Mouse (Mus musculus) cerebellum, postnatal 10 days (tissue): ENCODE data around the gene Krt84.
"Not testable (repeated sequence)": the region's sequence is repeated elsewhere in the genome, so short reads cannot be mapped to it uniquely, and the experiment has no call there.

ENCODE experiments used
- DNase-seq, 2 experiments: peaks; one replicate each; pipeline ENCODE4 v3.0.0; 2021; ENCODE audit warnings: mixed read lengths in 2 of 2

Krt84 gene

DNA sequence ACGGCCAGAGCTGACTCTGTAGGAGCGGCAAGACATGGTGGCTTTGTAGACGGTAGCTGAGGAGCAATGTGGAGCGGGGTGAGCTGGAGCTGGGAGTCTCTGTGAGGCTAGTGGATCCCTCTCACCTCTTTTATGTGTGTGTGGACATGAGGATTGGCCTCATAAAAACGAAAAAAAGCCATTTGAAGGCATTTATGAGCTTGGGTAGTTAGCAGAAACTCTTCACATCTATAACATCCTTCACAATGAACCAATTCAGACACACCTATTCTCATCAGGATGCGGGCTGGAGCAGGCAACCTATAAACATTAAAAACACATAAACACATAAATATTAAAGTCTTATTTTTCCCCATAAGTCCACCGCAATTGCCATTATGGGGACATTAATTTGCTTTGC, at the start of gene Krt84:
Gene Krt84 (minus strand): TSS at position 101 of the 400 bp plus-strand sequence.
- no peak for DNase-seq

DNA sequence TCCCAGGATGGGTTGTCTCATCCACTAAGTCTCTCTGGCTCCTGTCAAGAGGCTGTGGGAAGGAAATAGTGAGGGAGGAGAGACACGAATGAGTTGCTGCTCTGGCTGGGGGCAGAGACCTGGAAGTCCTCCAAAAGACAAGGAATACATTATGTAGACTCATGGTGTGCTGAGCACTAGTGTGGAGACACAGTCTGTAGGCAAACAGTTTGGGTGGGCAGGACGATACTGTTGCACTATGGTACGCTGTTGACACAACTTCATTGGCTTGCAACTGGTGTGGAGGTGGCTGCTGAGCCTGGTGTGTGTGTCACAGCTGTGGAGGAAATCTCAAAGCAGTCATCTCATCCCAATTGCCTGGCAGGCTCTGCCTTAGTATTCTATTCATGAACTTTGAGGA, 49.1 kb upstream of the Krt84 start:
- DNase-seq = no peak

DNA sequence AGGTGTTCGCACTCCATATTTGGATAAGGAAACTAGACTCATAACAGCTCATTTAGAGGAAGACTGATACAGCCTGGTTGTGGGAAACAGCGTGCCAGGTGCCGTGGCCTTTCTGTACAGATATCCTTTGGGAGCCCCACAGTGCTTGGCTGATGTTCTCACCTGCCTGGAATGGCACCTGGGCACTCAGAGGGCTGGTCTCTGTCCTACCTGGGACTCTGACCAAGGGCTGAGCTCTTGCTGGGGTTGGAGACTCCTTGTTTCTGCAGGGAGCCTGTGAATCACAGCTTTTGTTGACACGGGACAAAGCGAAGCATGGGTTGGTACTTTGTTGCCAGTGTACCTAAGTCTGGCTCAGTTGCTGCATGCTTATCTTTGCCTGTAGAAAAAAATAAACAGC, 42.9 kb upstream of the Krt84 start:
- no peak for DNase-seq

DNA sequence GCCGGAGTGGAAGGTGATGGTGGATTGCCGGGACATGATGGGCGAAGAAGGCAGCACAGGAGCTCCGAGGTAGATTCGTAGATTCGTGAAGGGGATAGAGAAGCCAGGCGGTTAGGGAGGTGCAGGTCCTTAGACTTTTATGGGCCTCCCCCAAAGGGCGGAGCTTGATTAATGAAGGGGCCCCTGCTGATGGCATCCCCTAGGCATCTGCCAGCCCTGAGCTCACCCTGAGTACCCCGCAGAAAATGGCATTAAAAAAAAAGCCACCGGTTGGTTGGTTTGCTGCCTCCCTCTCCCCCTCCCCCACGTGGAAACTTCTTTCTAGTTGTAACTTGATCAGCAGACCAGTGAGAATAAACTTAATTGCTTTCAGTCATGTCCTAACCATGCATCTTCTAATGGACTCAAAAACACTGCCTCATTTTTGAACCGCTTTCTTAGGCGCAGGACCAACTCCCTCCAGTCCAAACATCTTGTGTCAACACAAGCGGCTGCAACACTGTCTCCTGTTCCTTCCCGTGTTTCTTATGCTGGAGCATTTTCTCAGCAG, 41.3 kb upstream of the Krt84 start, which contains the start of gene Krt75:
Gene Krt75 (minus strand): TSS at position 109 of the 550 bp plus-strand sequence.
- no peak for DNase-seq

DNA sequence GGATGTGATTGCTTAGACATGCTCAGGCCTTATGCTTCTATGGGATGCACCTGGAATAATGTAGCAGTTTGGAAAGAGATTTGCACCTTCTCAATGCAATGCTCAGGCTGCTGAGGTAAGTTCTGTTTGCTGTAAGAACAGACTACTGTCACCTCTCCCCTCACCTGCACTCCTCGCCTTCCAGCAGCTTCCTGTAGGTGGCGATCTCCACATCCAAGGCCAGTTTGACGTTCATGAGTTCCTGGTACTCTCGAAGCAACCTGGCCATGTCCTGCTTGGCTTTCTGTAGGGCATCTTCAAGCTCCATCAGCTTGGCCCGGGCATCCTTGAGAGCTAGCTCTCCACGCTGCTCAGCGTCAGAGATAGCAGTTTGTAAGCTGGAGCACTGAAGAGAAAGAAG, 35.2 kb upstream of the Krt84 start:
- DNase-seq = peak; percentile 23

DNA sequence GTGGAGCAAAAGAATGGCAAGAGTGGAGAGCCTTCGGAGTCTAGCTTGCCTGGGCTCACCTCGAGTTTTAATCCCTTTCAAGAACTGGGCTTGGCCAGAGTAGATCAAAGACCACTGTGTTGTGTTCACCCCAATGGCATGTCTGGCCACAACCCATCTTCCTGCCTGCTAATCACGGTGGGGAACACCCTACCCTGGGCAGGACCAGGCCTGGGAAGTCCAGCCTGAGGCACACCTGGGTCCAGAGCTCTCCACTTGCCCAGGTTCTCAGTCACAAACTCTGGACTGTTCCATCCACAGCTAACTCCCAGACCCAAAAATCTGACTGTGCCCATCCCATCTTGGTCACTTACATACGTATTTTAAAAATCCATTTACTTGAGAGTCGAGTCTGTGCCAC, 30.2 kb upstream of the Krt84 start, which contains the start of gene Krt90:
Gene Krt90 (minus strand): TSS at position 101 of the 400 bp plus-strand sequence.
- no peak for DNase-seq

DNA sequence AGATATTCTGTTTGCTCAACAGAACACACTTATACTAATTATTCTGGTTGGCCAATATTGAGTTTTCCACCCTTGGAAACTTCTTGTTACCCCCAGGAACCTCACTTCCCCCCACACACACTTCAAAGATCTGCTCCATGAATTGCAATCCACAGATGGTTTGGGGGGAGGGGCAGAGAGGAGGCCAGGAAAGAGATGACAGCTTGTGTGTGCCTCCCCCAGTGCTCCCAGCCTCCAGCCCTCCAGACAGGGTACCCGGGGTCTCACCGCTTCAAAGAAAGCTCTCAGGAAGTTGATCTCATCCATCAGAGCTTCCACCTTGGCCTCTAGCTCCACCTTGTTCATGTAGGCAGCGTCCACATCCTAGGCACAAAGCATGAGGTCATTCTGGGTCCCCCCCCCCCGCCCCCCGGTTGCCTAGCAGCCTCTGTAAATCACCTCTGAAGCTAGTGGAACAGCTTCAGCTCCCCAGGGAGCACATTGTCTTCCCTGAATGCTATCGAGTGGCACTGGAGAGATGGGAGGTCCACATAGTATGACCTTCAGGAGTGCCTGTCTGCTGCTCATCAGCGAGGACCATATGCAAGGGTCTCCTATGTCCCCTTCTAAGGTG, 25.5 kb upstream of the Krt84 start:
- peak; percentile 34 to 44 for DNase-seq

DNA sequence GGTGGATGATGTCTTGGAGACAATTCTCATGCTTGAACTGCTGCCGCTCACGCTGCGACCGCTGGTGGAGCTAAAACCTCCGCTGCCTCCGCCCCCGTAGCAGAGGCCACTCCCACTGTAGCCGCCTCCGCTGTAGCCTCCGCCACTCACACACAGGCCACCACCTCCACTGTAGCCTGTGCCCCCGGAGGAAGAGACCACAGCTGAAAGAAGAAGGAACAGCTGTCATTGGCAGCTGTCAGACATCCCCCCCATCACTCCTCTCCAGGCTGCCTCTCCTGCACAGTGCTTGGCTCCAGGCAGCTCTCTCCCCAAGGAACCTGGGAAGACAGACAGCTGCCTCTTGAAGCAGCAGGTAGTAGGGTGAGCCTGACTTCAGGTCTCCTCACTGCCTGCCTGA, 20.5 kb upstream of the Krt84 start:
- peak; percentile 51 to 63 for DNase-seq

DNA sequence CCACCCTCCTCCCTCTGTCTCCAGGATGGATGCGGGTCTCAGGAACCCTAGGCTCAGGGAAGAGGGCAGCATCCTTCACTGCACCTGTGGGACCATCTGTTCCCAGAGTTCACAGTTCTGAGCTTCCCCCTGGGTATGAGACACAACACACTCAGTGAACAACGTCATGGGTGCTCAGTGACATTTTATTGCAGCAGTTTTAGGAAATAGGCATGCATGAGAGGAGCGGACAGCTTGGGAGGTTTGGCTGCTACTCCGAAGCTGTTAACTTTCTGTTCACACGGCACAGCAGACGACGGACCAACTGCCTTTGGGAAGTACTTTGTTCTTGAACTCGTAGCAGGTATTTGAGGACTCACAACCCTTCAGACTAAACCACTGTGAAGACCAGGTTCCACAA, 19.6 kb upstream of the Krt84 start:
- DNase-seq = no peak

DNA sequence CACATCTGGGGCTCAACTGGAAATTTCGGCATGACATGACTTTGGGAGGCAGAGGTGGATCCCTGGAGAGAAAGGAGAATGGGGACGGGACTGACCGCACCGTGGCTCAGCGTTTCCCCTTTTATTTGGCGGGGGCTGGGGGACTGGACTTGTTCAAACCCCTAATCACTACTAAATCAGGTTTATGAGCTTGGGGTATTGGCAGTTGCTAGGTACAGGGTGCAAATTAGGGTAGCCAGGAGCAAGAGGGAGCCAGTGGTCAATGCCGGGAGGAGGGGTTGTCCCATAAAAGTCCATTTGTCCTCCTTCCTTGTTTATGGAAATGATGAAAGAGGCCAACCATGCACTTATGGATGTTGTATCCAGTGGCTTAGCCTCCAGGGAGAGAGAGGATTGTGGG, 17.9 kb upstream of the Krt84 start, which contains the start of gene Krt82:
Gene Krt82 (minus strand): TSS at position 101 of the 400 bp plus-strand sequence.
- no peak for DNase-seq

DNA sequence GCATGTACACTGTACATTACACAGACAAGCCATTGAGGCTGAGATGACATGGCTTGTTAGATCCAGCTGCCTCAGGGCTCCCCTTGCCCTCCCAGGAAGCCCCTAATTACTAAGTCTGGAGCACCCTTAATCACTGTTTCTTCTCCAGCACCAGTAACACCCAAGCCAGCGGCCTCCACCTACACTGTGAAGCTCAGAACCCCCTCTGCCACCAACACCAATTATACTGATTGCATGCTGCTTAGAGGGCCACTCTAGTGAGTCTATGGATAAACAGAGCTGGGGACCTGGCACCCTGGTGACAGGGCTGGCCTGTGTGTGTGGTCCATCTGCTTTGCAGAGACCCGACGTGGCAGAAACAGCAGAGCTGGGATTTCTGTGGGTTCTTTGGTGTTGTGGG, 11.9 kb upstream of the Krt84 start:
- DNase-seq = no peak

DNA sequence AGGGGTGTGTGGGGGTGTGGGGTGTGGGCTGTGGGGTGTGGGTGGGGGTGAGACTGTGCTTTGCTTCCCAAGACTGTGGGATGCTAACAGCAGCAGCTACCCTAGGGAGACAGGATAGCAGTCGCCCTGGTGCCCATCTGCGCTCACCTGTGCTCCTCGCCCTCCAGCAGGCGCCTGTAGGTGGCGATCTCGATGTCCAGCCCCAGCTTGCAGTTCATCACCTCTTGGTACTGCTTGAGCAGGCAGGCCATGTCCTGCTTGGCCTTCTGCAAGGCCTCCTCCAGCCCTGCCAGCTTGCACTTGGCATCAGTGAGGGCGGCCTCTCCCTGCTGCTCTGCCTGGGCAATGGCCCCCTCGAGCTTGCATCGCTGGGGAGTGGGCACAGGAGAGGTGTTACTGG, 9.9 kb upstream of the Krt84 start:
- DNase-seq = peak; percentile 25

DNA sequence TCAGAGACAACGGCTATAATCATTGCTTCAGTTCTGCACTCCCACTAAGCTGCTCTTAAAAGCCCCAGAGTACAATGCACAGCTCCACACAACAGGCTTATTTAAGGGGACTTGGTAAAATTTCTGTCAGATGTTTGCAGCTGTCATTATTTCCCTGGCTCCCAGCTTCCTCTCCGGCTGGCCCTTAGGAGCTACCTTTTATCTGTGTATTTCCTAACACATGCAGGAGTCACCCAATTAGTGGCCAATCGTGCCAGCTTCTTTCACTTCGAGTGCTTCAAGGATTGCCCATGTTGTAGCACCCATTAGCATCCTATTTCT, 5.9 kb upstream of the Krt84 start:
- DNase-seq = no peak

DNA sequence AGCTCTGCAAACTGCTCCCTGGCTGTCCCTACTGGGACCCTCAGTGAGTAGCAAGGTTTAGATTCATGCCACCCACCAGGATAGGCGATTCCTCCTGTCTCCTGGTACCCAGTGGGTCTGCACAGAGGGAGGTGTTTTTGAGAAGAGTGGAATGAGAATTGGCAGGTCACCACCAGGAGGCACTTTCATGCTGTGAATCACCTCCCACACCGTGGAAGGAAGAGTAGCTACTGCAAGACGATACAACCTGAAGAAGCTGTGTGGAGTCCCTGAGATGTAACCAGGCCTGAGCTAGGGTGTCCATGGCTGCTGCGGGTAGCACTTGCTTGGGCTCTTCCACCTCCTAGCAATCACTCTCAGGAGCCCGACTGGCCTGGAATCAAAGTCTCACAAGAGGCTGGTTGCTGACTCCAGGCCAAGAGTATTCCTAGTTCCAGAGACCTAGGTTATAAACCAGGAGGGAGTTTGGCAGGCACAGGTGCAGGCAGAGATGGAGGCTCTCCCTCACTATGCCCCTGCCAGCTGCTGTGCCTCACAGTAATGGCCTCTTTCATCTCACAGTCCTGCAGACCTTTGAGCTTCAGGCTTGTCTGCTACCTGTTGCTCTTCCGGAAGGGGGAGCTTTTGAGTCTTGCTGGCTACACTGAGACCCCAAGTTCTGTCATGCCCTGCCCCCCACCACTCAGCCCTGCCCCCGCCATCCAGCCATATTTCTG, 5.4 kb upstream of the Krt84 start:
- no peak for DNase-seq

DNA sequence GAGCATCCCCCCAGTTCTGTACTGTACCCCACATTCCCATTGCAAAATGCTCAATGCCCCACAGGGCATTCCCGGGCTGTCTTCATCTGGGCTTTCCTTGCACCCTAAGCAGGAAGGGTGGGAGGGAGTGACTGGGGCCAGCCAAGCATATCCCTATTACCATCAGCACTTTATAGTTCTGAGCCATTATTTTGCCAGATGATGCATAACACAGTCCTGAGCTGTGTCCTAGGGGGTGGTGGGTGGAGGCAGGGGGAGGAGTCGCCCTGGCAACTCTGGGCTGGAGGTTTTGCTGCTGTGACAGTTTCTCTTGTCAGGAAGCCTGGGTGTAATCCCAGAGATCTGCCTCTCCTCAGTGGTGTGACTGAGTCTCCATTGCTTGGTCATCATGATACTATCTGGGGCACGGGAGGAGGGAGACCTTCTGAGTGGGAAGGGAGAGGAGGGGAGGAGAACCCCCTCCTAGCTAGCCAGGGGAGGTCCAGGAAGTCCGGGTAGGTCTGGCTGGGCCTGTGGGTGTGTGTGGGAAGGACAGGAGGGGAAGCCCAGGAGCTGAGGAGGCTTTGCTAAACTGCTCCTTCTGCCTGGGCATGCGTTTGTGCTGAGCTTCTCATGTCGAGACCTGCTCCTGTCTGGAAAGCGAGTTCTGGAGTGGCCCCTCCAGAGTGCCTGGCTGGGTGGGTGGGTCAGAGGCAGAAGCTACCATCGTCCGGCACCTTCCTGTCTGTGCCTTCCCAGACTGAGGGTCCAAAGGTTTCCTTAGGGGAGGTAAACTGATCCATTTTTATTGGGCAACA, 3.6 kb upstream of the Krt84 start:
- no peak for DNase-seq

DNA sequence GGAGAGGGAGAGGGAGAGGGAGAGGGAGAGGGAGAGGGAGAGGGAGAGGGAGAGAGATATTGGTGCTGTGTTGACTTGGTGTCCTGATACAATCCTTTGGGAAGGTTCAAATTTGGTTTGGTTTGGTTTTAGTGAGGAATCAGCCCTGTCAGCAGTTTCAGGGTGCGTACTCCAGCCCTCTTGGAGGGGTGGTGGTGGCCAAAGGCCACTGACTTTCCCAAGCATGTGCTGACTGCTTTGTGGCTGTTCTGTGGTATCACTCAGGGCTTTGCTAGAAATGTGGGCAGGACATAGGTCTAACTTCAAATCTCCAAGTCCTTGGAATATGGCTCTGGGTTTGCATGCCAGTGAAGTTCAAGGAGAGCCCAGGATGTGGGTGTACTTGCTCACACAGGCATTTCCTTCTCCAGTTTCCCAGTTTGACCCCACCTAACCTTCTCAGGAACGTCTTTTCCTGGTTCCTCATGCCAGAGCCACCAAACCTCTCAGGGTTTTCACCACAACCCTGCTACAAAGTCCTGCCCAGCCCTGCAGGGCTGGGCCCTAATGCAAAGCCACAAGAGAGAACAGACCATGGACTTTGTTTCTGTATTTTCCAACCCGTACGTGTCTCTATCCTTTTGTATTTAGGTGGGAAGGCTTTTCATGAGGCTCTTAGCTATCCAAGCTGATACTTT, 9.9 kb downstream of the Krt84 start:
- DNase-seq = no peak

DNA sequence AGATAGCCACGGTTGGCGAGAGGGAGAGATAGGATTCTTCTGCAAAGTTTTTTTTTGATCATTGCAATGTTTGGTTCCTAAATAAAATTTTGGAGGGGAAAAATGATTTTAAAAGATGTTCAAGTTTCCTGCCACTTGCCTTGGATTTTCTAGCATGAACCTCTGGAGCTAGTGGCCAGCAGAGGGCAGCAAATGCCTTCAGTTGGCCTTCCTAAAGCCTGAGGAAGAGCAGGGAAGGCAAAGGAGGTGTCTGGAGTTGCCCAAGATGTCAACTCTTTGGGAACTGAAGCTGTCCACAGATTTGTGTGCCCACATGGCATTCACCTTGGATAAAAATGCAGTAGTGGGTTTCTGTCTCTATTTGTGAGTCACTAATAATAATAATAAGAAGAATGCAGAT, 12.8 kb downstream of the Krt84 start:
- peak; percentile 89 to 92 for DNase-seq

DNA sequence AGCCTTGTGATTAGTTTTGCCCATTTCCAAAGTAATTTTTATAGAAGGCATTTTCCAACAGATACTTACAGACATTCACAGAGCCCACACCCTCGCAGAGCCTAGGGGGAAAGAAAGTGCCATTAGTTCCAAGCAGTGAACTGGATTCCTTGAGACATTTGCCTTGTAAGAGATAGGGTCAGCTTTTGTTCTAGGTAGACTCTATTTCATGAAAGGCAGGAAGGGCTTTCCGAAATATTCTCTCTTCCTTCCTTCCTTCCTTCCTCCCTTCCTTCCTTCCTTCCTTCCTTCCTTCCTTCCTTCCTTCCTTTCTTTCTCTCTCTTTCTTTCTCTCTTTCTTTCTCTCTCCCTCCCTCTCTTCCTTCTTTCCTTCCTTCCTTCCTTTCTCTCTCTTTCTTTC, 15.5 kb downstream of the Krt84 start, which contains the start of gene Gm49425:
Gene Gm49425 (minus strand): TSS at position 101 of the 400 bp plus-strand sequence.
- not testable (repeated sequence) for DNase-seq

DNA sequence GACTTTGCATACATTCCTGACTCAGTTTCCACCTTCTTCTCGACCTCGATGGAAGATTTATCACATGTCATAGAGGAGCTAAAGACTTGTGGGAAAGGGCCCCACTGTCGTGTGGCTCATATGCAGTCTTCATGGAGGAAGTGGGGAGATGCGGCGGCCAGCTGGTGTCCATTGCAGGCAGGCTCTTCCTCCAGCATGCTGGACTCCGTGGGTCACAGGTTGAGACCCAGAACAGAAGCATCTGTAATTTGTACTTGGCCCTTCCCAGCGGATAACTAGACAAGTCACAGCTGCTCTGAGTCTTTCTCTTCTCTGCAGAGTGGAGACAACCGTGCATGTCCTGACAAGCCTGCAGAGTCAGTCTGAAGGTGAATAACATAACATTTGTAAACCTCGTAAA, 24.4 kb downstream of the Krt84 start:
- DNase-seq = no peak

DNA sequence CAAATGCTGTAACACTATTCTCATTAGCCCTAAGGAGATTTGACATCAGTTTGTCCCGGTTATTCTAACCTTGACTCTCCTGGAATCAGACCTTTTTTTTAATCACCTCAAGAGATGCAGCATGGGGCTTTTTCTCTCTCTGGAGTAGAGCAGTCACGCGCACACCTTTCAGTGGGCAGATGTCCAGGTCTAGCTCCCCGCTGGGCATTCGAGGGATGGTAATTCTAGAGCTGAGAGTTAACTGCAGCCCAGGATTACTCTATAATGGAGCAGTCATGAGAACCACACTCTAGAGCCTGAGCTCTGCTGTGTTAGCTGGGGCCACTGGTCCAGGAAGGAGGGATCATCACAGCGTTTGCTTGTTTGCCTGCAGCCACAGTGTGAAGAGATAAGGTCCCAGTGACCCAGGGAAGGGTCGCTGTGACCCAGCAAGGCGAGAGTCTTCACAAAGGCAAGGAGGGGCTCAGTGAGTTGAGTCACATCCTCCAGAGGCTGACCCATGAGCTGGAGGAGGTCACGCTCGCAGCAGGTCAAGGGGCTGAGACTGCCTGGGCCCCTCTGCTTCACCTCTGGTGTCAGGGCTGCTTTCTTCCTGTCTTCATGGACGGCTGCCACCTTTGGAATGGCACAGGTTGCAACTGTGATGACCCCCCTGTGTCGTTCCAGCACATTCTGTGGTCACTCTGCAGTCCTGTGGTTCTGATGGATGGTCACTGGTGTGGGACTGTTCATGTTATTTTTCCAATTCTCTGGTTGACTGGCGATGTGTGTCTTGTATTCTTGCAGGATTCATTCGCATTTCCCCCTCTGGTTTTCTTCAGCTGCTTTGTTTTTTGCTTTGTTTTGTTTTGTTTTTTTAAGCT, 25.5 kb downstream of the Krt84 start:
- peak; percentile 25 to 28 for DNase-seq

DNA sequence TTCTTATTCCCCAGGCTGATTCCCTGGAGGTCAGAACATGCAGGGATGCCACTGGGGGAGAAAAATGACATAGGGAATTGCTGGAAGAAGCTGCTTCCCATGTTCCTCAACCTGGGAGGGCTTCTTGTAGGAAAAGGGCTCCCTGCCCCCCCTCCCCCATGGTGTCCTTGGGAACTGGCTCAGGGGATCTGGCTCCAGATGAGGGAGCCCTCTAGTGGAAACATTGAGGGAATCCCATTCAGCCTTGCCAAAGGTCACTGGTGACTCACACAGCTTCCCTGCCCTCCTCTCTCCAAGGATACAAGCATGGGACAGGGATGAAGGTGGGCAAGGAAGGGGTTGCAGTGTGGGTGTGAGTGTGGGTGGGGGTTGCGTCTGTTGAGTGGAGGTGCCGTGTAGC, 35.4 kb downstream of the Krt84 start:
- DNase-seq = peak; percentile 29 to 46

DNA sequence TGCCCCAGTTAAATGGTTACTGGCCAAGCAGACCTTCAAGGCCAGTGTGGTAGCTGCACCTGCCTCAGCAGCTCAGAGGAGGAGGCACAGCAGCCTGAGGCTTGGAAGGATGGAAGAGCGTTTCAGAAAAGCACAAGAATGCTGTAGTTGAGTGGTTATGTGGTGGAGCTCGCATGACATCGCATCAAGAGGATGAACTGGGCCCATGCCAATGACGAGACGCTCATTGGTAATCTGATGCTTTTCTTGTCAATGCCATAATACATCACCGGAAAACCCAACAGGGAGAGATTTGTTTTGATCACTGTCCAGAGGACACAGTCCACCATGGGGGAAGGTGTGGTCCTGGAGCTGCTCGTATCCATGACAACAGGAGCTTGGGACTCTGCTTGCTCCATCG, 37.4 kb downstream of the Krt84 start:
- DNase-seq = no peak
